Mouse (Mus musculus): Measurements from ENCODE around the gene Eif4e3.

Eif4e3 gene

DNA sequence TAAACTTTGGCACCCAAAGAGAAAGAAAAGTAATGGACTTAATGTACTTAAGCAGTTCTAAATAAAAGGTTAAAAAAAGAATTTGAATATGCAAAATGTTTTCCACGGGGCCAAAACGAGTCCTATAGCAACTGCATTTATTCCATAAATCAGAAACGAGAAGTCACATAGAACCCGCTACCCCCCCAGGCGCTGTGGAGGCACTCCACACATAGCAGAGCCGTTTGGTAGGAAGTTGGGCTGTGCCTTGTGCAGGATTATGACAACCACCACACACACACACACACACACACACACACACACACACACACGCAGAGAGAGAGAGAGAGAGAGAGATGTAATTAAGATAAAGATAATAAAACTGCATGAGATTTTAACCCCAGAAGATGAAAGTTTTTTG, 46.1 kb downstream of the Eif4e3 start:
- no peak for DNase-seq

DNA sequence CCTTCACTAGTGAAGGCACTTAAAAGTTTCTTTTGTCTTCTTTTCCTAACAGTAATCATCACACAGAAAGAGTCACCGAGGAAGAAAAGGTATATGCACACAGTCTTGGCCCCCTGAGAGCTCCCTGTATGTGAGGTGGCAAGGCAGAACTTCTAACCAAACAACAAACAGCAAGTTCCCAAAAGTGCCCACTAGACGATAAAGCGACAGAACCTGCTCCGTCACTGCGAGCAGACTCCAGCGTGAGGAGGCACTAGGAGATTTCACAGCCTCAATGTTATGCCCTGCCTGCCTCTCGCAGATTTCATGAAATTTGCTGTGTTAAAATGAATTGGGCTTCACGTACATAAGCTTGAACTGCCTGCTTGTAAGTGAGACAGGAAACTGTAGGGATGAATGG, 46.6 kb downstream of the Eif4e3 start:
- no peak for DNase-seq

GRCm38 (mm10) chr6:99619466-99619865, 47.1 kb downstream of the Eif4e3 start:
- DNase-seq, result no peak

- DNase-seq, result no peak
Observed at GRCm38 (mm10) chr6:99617867-99618266, 48.7 kb downstream of the Eif4e3 start.

DNA sequence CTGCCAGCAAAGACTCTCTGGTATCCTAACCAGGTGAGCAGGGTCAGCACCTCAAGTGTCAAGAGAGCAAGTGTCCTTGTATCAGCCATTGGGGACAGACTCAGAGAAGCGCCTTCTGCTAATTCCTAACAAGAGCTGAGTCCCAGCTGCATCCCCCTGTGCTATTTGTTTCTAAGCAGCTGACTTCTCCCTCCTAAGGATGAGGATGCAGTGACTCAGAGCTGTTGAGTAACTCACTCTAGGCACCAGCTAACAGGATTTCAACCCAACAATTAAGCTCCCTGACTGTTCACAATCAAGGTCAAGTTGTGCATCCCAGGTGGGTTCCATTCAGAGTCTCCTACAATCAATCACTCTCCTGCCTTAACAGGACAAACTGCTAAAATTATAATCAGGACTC, 49.2 kb downstream of the Eif4e3 start:
- DNase-seq, result no peak

- no peak for DNase-seq
Observed at GRCm38 (mm10) chr6:99615272-99615751, 51.3 kb downstream of the Eif4e3 start.

DNA sequence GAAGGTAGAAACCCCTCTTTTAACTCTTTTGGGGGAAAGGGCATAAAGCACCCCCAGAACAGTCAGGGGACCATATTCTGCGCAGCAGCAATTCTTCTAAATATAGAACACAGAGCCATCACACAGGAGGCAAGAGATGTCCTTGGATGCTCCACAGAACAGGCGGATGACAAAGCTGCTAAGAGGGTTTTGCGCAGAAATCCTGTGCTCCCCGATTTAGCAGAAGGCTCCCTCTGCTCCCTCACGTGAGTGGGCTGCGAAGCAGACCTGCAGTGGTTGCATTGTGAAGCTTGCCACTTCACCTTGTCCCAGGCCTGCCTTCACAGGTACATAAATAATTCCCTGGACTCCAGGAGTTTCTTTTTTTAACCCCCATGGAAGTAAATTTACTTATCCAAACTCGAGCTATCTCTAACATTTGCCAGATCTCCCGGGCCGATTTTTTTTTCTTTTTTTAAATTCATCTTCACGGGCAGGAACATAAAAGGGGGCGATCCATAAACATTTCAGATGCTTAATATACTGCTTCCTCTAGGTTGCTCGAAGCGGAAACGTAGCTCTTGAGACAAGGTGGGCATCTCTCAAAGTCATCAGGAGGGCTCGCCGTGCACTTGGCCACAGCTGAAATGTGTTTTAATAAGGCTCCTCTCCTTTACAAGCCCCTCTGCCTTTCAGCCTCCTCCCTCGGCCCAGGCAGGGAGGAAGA, 51.9 kb downstream of the Eif4e3 start:
- peak; percentile 34 for DNase-seq

GRCm38 (mm10) chr6:99611866-99612265, 54.7 kb downstream of the Eif4e3 start:
- DNase-seq, result no peak

DNA sequence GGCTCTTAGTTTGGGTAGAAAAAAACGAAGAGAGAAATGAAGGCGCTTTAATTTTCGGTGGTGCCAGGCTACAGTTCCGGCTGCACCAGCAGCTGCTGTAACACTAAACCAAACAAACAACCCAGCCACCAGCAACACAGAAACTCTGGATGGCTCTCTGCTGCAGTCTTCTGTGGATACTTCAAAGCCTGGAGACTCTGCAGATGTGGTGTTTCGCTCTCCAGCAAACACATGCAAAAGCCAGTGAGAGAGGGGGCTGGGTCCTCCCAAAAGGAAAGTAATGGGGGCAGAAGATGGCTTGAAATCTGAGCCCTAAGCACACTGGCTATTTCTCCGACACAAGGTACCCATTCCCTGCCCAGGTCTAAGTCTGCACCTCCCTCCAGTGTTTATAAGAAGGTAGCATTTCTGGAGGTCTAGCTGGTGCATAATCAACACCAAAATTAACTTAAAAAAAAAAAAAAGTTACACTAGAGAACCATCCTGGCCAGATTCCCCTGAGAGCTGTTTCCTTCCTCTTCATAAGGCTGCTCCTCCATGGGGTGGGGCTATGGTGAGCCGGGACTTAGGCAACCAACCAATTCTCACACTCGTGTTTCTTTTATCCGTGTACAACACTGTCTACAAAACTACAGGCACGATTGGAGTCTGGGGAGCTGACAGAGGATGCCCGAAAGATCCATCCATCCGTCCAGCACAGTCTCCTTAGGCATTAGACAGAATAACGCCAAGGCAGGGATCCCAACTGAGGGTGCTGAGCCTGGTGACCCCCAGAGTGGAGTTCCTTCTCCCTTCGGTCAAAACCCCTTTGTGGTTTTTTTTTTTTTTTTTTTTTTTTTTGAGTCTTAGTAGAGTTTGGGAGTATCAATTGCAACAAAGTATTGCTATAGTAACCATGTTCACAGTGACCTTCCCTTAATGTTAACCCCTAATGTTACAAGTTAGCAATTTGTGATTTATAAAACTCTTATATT, 55.8 kb downstream of the Eif4e3 start:
- DNase-seq, result no peak

- no peak for DNase-seq
Observed at GRCm38 (mm10) chr6:99606079-99606478, 60.5 kb downstream of the Eif4e3 start.

DNA sequence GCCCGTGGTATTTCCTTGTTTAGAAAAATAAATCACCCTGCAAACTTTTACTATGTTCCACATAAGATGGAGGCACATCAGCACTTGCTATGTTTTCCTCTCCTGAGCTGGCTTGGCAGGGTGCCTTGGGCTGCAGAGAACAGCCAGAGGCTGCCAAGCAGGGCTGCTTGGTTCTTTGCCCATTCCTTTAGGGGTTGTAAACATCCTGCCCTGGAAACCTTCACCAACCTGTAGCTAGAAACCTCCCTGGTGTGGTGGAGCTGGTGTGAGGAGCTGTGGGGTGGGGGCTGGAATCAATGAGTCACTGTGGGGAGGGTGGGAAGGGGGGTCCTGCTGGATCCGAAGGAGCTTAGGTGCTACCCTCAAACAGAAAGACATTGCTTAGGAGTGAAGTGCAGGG, 61.8 kb downstream of the Eif4e3 start:
- DNase-seq, result no peak

DNA sequence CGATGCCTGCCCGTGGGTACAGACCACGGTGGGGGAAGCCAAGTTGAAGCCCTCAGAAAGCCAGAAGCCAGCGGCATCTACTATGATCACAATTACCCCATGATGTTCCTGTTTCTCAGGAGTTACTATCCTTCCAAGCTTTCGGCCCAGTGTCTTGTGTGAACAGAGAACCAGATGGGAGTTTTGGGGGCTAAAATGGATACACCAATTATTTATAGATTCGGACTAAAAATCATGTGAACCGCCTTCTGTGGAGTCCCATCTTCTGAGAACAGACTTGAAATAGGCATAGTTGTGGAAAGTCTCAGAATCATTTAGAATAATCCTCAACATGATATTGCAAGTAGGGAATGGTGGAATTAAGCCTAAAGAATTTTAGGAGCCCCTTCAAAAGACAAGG, 64.1 kb downstream of the Eif4e3 start:
- DNase-seq, result no peak

DNA sequence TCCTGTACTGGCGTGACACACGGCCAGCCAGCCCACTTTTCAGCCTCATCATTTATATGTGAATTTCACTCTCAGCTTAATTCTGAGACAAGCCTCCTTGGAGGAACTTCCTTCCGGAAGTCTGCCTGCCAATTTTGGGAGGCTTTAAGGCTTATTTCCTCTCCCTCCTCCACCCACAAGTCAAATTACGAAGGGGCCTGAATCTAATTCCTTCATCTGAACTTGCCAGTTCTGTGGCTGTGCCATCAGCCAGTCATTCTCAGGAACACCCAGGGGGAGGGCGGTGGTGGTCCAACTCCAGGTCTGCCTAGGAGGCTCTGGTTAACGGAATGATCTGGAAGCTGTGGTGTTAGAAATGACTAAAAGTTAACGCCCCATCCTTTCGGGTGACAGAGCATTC, 65.7 kb downstream of the Eif4e3 start:
- DNase-seq, result no peak

DNA sequence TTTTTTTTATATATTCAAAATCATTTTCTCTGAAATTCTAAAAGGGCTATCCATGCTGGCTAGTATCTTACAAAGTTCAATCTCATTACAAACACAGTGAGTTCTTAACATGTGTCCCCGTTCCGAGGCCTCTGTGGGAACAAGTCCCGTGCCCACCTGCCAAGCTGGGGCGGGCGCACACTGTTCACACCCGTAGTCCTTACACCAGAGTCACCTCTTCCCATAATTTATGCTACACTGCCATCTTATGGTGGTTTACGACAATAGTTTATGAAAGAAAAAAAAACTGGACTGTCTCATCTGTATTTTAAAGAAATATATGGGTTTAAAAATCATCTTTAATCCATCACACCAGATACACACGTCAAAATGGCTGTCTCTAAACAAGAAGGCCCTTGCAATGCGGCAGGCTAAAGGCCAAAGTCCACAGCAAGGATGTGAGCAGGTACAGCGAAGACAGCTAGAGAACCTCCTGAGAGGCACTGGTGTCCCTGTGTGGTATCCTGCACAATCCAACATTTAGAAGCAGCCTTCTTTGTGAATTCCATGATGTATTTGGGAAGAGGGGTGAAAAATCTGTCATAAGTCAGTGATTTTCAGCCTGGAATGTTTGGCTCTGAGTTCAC, 66.3 kb downstream of the Eif4e3 start:
- DNase-seq, result peak; percentile 58

GRCm38 (mm10) chr6:99599651-99600050, 66.9 kb downstream of the Eif4e3 start:
- no peak for DNase-seq

DNA sequence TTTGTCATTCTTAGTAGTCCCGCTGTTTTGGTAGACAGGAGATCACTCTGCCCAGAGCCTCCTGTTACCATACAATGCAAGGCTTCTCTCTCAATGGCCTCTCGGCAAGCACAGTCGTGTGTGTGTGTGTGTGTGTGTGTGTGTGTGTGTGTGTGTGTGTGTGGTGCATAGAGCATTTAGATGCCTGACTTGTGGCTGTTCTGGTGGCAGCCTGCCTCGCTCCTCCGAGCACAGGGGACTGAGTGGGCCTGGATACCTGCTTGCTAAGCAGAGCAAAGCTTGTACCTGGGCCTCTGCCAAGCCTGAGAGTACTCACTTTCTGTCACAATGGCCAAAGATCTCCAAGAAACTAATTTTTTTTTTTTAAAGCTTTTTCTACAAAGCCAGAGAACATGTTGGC, 67.3 kb downstream of the Eif4e3 start:
- no peak for DNase-seq

DNA sequence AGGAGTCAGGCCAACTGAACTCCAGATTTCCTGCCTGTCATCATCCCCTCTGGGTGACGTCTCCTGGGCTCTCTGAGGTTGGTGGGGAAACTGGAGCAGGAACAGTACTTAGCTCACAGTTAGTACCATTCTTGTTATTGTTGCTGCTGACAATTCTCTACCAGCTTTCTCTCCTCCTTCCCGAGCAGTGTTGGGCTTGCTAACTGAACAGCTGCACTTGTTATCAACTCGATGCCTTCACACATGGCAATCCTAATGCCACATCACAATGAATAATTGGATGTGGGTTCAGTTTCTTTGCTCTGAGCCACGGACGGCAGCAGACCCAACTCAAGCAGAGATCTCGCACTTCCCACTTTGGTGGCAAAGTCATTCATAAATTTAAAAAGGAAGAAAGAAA, 89.5 kb downstream of the Eif4e3 start:
- DNase-seq, result no peak

GRCm38 (mm10) chr6:99575633-99576032, 90.9 kb downstream of the Eif4e3 start:
- no peak for DNase-seq
